Mouse (Mus musculus) forebrain, postnatal 0 days (tissue): ENCODE data around the gene Ankrd11. TPM values are rescaled to one million over a fixed set of nuclear protein-coding genes. Genes with fewer than 3 reads are reported as not detected.

ENCODE experiments used
- ATAC-seq: fragments of 200-750 bp; cut with Nextera tagmentation; 2 replicates; pipeline ENCODE4 v1.8.0; 2017; ENCODE audit warnings: mild to moderate bottlenecking, moderate library complexity
- DNase-seq: peaks from one replicate; pipeline ENCODE4 v3.0.0-alpha.2; 2015
- H3K27ac ChIP-seq: fragments of 300-500 bp; sonication (generic); 2 replicates; pipeline ENCODE4 v1.5.1; 2014; ENCODE audit warnings: low read depth, mild to moderate bottlenecking, antibody characterized with exemption, low read length, moderate library complexity, mixed read lengths
- H3K27me3 ChIP-seq: fragments of 300-500 bp; sonication (generic); 2 replicates; pipeline ENCODE4 v1.6.1; 2014; ENCODE audit warnings: mild to moderate bottlenecking, low read length, mixed read lengths; ENCODE audit not compliant: insufficient read depth
- H3K36me3 ChIP-seq: fragments of 300-500 bp; sonication (generic); 2 replicates; pipeline ENCODE4 v1.6.1; 2014; ENCODE audit warnings: mild to moderate bottlenecking, moderate library complexity; ENCODE audit not compliant: insufficient read depth
- H3K4me1 ChIP-seq: fragments of 300-500 bp; sonication (generic); 2 replicates; pipeline ENCODE4 v1.6.1; 2014; ENCODE audit warnings: antibody characterized with exemption; ENCODE audit not compliant: insufficient read depth
- H3K4me2 ChIP-seq: fragments of 300-500 bp; sonication (generic); 2 replicates; pipeline ENCODE4 v1.6.1; 2014; ENCODE audit warnings: low read depth, mild to moderate bottlenecking, moderate library complexity
- H3K4me3 ChIP-seq: fragments of 300-500 bp; sonication (generic); 2 replicates; pipeline ENCODE4 v1.5.1; 2014; ENCODE audit warnings: low read depth, low read length, mixed read lengths
- H3K9ac ChIP-seq: fragments of 300-500 bp; sonication (generic); 2 replicates; pipeline ENCODE4 v1.6.1; 2014; ENCODE audit warnings: mild to moderate bottlenecking
- H3K9me3 ChIP-seq: fragments of 300-500 bp; sonication (generic); 2 replicates; pipeline ENCODE4 v1.6.1; 2016; ENCODE audit warnings: low read length
- CTCF ChIP-seq: sonication (generic); IDR thresholded peaks from 2 replicates; pipeline ENCODE4 v1.5.1; 2016; ENCODE audit warnings: antibody characterized with exemption, control low read depth, low read depth
- WGBS: fragments of 180-500 bp; shearing (Covaris S2); extraction: QIAGEN DNeasy Blood & Tissue Kit; methylation state at CpG from one replicate; pipeline ENCODE4 v1.1.7; 2014; 5-methylcytosine and 5-hydroxymethylcytosine counted together
- polyA plus RNA-seq: library from polyadenylated mRNA; unstranded; fragments of >200 nt; fragmentation: Nextera tagmentation; extraction: Ambion mirVana; gene quantifications from 2 replicates; pipeline ENCODE4 v1.2.1, GENCODE M21; 2015
- total RNA-seq: library from RNA; depleted of rRNA; stranded (reverse); fragments of >200 nt; gene quantifications from 2 replicates; pipeline ENCODE4 v1.2.3, GENCODE M21; 2014

The Ankrd11 gene
- total and polyA plus RNA-seq, 2 experiments from 2014 or later = 73.5 to 103 TPM

- 90% methylated on average over 3 of the region's 3 CpGs for WGBS
- Histone ChIP-seq H3K36me3 (no peaks in the 10 kb centered on the region), H3K4me2 (no peak overlapping the region), H3K4me3 (no peak overlapping the region), H3K27me3 (no peaks in the 10 kb centered on the region), H3K9ac (no peak overlapping the region), H3K27ac (no peak overlapping the region), H3K9me3 (no peaks in the 10 kb centered on the region), H3K4me1 (no peaks in the 10 kb centered on the region)
- no peak for TF ChIP-seq CTCF
- DNase-seq (no peak), ATAC-seq (no peak)
These were observed 57.9 kb downstream of the Ankrd11 start for GRCm38 (mm10) chr8:122984175-122984574.

DNA sequence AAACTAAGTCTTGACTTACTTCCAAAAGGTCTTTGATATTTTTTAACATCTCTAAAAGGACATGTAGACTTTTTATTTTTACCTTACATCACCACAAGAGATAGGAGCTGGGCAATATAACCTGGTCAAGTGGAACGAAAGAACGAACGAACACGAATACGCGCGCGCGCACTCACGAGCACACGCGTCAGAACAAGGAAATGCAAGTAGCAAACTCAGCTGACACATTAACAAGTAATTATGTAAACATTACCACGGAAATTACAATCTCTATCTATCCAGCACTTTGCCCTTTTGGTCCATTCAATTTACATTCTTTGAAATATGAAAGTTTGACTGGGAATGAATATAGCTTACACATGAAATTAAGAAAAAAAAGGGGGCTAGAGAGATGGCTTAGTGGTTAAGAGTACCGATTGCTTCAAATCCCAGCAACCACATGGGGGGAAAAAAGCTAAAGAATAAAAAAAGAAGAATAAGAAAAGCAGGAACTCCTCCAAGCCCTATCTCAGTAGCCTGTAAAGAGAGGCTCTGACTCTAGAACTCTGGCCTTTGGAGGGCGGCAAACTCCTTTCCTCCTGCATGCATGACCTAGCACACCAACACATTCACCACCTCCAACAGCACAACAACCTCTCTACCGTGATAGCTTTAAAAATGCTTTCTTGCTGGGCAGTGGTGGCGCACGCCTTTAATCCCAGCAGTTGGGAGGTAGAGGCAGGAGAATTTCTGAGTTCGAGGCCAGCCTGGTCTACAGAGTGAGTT lies 58.7 kb downstream of the Ankrd11 start:
- Histone ChIP-seq H3K4me1 (no peaks in the 10 kb centered on the region), H3K4me3 (no peak overlapping the region), H3K36me3 (no peaks in the 10 kb centered on the region), H3K27ac (no peak overlapping the region), H3K9ac (no peak overlapping the region), H3K4me2 (no peak overlapping the region), H3K9me3 (no peaks in the 10 kb centered on the region), H3K27me3 (no peaks in the 10 kb centered on the region)
- WGBS = 89% methylated on average over 19 of the region's 19 CpGs
- ATAC-seq (no peak), DNase-seq (no peak)
- no peak for TF ChIP-seq CTCF

- Histone ChIP-seq H3K4me2 (no peak overlapping the region), H3K36me3 (no peaks in the 10 kb centered on the region), H3K27ac (no peak overlapping the region), H3K9me3 (no peaks in the 10 kb centered on the region), H3K4me3 (no peak overlapping the region), H3K9ac (no peak overlapping the region), H3K4me1 (no peaks in the 10 kb centered on the region), H3K27me3 (no peaks in the 10 kb centered on the region)
- TF ChIP-seq CTCF = no peak
- 79% methylated on average over 5 of the region's 5 CpGs for WGBS
- DNase-seq (no peak), ATAC-seq (no peak)
These were observed 60.4 kb downstream of the Ankrd11 start for GRCm38 (mm10) chr8:122981646-122982045.

DNA sequence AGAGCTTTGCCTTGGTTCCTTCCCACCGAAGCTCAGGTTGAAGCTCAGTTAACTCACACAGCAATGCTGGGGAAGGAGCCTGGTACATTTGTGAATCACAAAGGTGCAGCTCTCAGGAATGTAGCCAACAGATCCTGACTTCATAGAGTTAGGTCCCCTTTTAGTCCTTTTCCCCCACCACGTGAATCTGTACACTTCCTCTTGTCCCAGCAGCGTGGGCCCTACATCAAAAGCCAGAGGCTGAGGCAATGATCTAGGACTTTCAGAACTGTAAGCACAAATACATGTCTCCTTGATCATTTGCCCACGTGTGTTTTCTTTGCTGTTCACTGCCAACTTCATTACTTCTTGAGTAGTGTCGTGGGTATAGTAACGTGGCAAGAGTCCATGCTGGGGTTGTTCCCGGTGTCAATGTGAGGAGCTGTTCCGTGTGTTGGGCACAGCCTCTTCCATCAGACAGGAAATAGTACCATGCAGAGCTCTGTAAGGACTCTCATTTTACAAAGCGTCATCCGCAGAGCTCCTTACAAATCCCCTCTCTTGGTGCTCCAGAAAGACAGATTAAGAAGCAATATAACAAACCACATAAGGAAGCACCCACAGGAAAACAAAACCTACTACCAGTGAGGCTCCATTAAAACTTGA lies 62.1 kb downstream of the Ankrd11 start:
- 58% methylated on average over 10 of the region's 10 CpGs for WGBS
- Histone ChIP-seq H3K9ac (no peak overlapping the region), H3K4me2 (no peak overlapping the region), H3K27ac (no peak overlapping the region), H3K4me1 (no peaks in the 10 kb centered on the region), H3K36me3 (no peaks in the 10 kb centered on the region), H3K4me3 (no peak overlapping the region), H3K9me3 (no peaks in the 10 kb centered on the region), H3K27me3 (no peaks in the 10 kb centered on the region)
- ATAC-seq (no peak), DNase-seq (no peak)
- TF ChIP-seq CTCF = no peak

DNA sequence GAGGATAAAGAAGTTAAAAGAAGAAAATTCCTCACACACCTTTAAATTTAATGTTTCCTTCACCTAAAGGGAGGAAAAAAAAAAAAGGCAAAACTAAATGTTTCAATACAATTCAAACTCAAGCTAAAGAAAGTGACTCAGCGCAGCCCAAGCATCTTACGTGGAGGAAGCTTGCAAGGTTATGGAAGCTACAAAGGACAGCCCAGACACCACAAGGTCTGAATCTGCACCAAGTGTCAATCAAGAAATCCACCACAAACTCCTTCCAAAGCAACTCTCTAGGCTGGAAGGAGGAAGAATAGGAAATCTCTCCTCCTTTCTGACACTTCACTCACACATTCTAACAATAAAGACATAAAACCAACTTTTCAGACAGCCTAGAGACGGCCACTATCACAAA lies 62.7 kb downstream of the Ankrd11 start:
- ATAC-seq (no peak), DNase-seq (no peak)
- no peak for TF ChIP-seq CTCF
- WGBS = 87% methylated on average over 3 of the region's 3 CpGs
- Histone ChIP-seq H3K9me3 (no peaks in the 10 kb centered on the region), H3K9ac (no peak overlapping the region), H3K4me2 (no peak overlapping the region), H3K27ac (no peak overlapping the region), H3K27me3 (no peaks in the 10 kb centered on the region), H3K36me3 (no peaks in the 10 kb centered on the region), H3K4me1 (no peaks in the 10 kb centered on the region), H3K4me3 (no peak overlapping the region)

DNA sequence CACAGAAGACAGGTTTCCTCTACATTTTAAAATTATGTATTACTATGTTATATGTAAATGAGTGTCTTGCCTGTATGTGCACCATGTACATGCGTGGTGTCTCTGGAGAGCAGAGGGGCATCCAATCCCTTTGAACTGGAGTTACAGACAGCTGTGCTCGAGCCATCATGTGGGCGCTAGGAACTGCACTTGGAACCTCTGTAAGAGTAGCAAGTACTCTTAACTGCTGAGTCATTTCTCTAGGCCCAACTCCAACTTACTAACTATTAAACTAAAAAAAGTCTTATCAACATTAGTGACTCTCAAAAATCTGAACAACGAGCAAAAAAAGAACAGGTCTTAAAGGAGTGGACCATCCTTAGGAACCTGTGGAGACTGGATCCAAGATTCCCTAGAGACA lies 66.0 kb downstream of the Ankrd11 start:
- TF ChIP-seq CTCF = no peak
- Histone ChIP-seq H3K36me3 (no peaks in the 10 kb centered on the region), H3K27ac (no peak overlapping the region), H3K4me1 (no peaks in the 10 kb centered on the region), H3K27me3 (no peaks in the 10 kb centered on the region), H3K4me2 (no peak overlapping the region), H3K4me3 (no peak overlapping the region), H3K9ac (no peak overlapping the region), H3K9me3 (no peaks in the 10 kb centered on the region)
- ATAC-seq = no peak
- 95% methylated on average over 4 of the region's 4 CpGs for WGBS
- DNase-seq = no peak

DNA sequence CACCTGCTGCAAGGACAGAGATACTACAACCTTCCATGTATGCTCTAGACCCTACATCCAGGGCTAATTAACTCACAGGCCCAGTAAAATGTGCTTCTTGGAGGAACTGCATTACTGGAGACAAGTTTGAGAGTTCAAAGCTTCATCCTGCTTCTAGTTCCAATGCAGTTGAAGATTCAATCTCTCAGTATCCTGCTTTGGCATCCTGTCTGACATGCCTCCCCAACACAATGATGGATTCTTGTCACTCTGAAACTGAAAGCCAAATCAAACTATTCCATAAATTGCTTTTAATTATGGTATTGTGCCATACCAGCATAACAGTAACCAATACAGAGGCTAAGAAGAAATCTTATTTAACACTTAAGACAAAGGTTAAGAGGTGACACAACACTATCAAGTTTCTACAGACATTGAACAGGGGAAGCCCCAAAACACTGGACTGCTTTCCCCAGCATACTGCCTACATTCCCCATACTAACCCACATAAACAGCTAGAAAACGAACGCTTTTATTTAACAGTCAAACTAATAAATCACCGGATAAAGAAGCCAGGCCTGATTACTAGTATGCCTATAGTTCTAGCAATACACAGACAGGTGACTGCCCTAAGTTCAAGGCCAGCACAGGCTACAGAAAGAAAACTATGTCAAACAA lies 72.0 kb downstream of the Ankrd11 start:
- Histone ChIP-seq H3K9me3 (no peaks in the 10 kb centered on the region), H3K9ac (no peak overlapping the region), H3K27me3 (no peaks in the 10 kb centered on the region), H3K4me1 (no peaks in the 10 kb centered on the region), H3K4me2 (no peak overlapping the region), H3K36me3 (no peaks in the 10 kb centered on the region), H3K4me3 (no peak overlapping the region), H3K27ac (no peak overlapping the region)
- TF ChIP-seq CTCF = no peak
- 94% methylated on average over 3 of the region's 3 CpGs for WGBS
- ATAC-seq (no peak), DNase-seq (no peak)
